Mouse (Mus musculus): ENCODE results near the gene Wnt1.
A peak's percentile ranks its signal among the peaks of the same experiment; 100 is the strongest.

- TF ChIP-seq CTCF (IDR thresholded peaks at IDR 0.05; ENCODE audit: insufficient read depth, low read length) (peak; percentile 53), POLR2A (IDR thresholded peaks at IDR 0.05; ENCODE audit: borderline replicate concordance, extremely low read depth, low read depth, low read length) (no peak)
Measured at GRCm38 (mm10) chr15:98805324-98806040, 15.8 kb downstream of the Wnt1 start.

All from lung, adult 2 months (tissue).